Mouse (Mus musculus): ENCODE data around the gene Mxd3. TPM values are rescaled to one million over a fixed set of nuclear protein-coding genes. Genes with fewer than 3 reads are reported as not detected.

Gene Mxd3
- polyA plus RNA-seq, 1 experiment from 2014 or later: 15.1 TPM

- ATAC-seq (replicated peaks; ENCODE audit: low FRiP score, low read depth) (no peak), DNase-seq (ENCODE audit: low spot score) (no peak)
- Histone ChIP-seq H3K27ac (no peak within 1 kb of the TSS), H3K36me3 (ENCODE audit: insufficient read depth, low read length) (peaks cover 36% of the 10 kb centered on the region), H3K4me1 (replicated peaks; ENCODE audit: insufficient read depth, low read length) (peaks cover 14% of the 10 kb centered on the region; the same call in 1 of the 2 replicates), H3K27me3 (ENCODE audit: insufficient read depth, low read length) (no peaks in the 10 kb centered on the region), H3K4me2 (ENCODE audit: low read length) (peak within 1 kb of the TSS; percentile 98), H3K9me3 (replicated peaks; ENCODE audit: low read length) (no peaks in the 10 kb centered on the region), H3K9ac (ENCODE audit: low read depth, low read length) (peak within 1 kb of the TSS; percentile 96), H3K4me3 (replicated peaks; ENCODE audit: low read depth, low read length) (peak within 1 kb of the TSS; percentile 85)
- no peak for TF ChIP-seq CTCF (IDR thresholded peaks at IDR 0.05; ENCODE audit: low read depth)
- WGBS: 80% methylated on average over 4 of the region's 4 CpGs
Observed at GRCm38 (mm10) chr13:55319931-55320533, 9.6 kb downstream of the Mxd3 start, which contains the start of gene Prelid1. Gene Prelid1 (plus strand): TSS chr13:55320500.

- H3K9ac ChIP-seq (ENCODE audit: low read depth, low read length): no peak overlapping the region
- ATAC-seq (replicated peaks; ENCODE audit: low FRiP score, low read depth): no peak
- no peaks in the 10 kb centered on the region for H3K27me3 ChIP-seq (ENCODE audit: insufficient read depth, low read length)
- 81% methylated on average over 3 of the region's 3 CpGs for WGBS
- DNase-seq (ENCODE audit: low spot score): no peak
- H3K27ac ChIP-seq: no peak overlapping the region
- no peak overlapping the region for H3K4me3 ChIP-seq (replicated peaks; ENCODE audit: low read depth, low read length)
- no peak for TF ChIP-seq CTCF (IDR thresholded peaks at IDR 0.05; ENCODE audit: low read depth)
- peaks cover 39% of the 10 kb centered on the region for H3K36me3 ChIP-seq (ENCODE audit: insufficient read depth, low read length)
- H3K4me1 ChIP-seq (replicated peaks; ENCODE audit: insufficient read depth, low read length): peaks cover 11% of the 10 kb centered on the region; the same call in 1 of the 2 replicates
- H3K4me2 ChIP-seq (ENCODE audit: low read length): no peak overlapping the region
- H3K9me3 ChIP-seq (replicated peaks; ENCODE audit: low read length): no peaks in the 10 kb centered on the region
Observed at GRCm38 (mm10) chr13:55318351-55318750, 11.3 kb downstream of the Mxd3 start.

- H3K27me3 ChIP-seq (ENCODE audit: insufficient read depth, low read length): no peaks in the 10 kb centered on the region
- WGBS: 86% methylated on average over 2 of the region's 2 CpGs
- ATAC-seq (replicated peaks; ENCODE audit: low FRiP score, low read depth): no peak; the same call in 1 of the 2 replicates
- DNase-seq (ENCODE audit: low spot score): no peak
- H3K4me3 ChIP-seq (replicated peaks; ENCODE audit: low read depth, low read length): no peak overlapping the region
- H3K4me1 ChIP-seq (replicated peaks; ENCODE audit: insufficient read depth, low read length): no peaks in the 10 kb centered on the region
- TF ChIP-seq CTCF (IDR thresholded peaks at IDR 0.05; ENCODE audit: low read depth): no peak
- no peak overlapping the region for H3K27ac ChIP-seq
- H3K9ac ChIP-seq (ENCODE audit: low read depth, low read length): no peak overlapping the region
- no peak overlapping the region for H3K4me2 ChIP-seq (ENCODE audit: low read length)
- H3K36me3 ChIP-seq (ENCODE audit: insufficient read depth, low read length): peaks cover 68% of the 10 kb centered on the region
- no peaks in the 10 kb centered on the region for H3K9me3 ChIP-seq (replicated peaks; ENCODE audit: low read length)
Observed at GRCm38 (mm10) chr13:55314891-55315412, 14.7 kb downstream of the Mxd3 start.

GRCm38 (mm10) chr13:55313051-55313450, 16.6 kb downstream of the Mxd3 start:
- Histone ChIP-seq H3K4me3 (replicated peaks; ENCODE audit: low read depth, low read length) (no peak overlapping the region), H3K27me3 (ENCODE audit: insufficient read depth, low read length) (no peaks in the 10 kb centered on the region), H3K9ac (ENCODE audit: low read depth, low read length) (no peak overlapping the region), H3K27ac (no peak overlapping the region), H3K36me3 (ENCODE audit: insufficient read depth, low read length) (peaks cover 63% of the 10 kb centered on the region), H3K9me3 (replicated peaks; ENCODE audit: low read length) (no peaks in the 10 kb centered on the region), H3K4me1 (replicated peaks; ENCODE audit: insufficient read depth, low read length) (no peaks in the 10 kb centered on the region), H3K4me2 (ENCODE audit: low read length) (no peak overlapping the region)
- WGBS: 52% methylated on average over 9 of the region's 9 CpGs
- TF ChIP-seq CTCF (IDR thresholded peaks at IDR 0.05; ENCODE audit: low read depth): no peak
- ATAC-seq (replicated peaks; ENCODE audit: low FRiP score, low read depth): no peak
- DNase-seq (ENCODE audit: low spot score): no peak

GRCm38 (mm10) chr13:55312028-55312630, 17.5 kb downstream of the Mxd3 start:
- ATAC-seq (replicated peaks; ENCODE audit: low FRiP score, low read depth): no peak
- Histone ChIP-seq H3K36me3 (ENCODE audit: insufficient read depth, low read length) (peaks cover 68% of the 10 kb centered on the region), H3K4me3 (replicated peaks; ENCODE audit: low read depth, low read length) (no peak overlapping the region), H3K9ac (ENCODE audit: low read depth, low read length) (no peak overlapping the region), H3K4me1 (replicated peaks; ENCODE audit: insufficient read depth, low read length) (no peaks in the 10 kb centered on the region), H3K9me3 (replicated peaks; ENCODE audit: low read length) (no peaks in the 10 kb centered on the region), H3K4me2 (ENCODE audit: low read length) (no peak overlapping the region), H3K27me3 (ENCODE audit: insufficient read depth, low read length) (no peaks in the 10 kb centered on the region), H3K27ac (no peak overlapping the region)
- no peak for DNase-seq (ENCODE audit: low spot score)
- no peak for TF ChIP-seq CTCF (IDR thresholded peaks at IDR 0.05; ENCODE audit: low read depth)
- 85% methylated on average over 8 of the region's 8 CpGs for WGBS

GRCm38 (mm10) chr13:55300913-55301312, 28.7 kb downstream of the Mxd3 start:
- 64% methylated on average over 5 of the region's 5 CpGs for WGBS
- Histone ChIP-seq H3K9ac (ENCODE audit: low read depth, low read length) (no peak overlapping the region), H3K4me2 (ENCODE audit: low read length) (no peak overlapping the region), H3K4me1 (replicated peaks; ENCODE audit: insufficient read depth, low read length) (no peaks in the 10 kb centered on the region), H3K27ac (no peak overlapping the region), H3K36me3 (ENCODE audit: insufficient read depth, low read length) (peaks cover 65% of the 10 kb centered on the region), H3K27me3 (ENCODE audit: insufficient read depth, low read length) (no peaks in the 10 kb centered on the region), H3K9me3 (replicated peaks; ENCODE audit: low read length) (no peaks in the 10 kb centered on the region), H3K4me3 (replicated peaks; ENCODE audit: low read depth, low read length) (no peak overlapping the region)
- ATAC-seq (replicated peaks; ENCODE audit: low FRiP score, low read depth) (no peak), DNase-seq (ENCODE audit: low spot score) (no peak)
- TF ChIP-seq CTCF (IDR thresholded peaks at IDR 0.05; ENCODE audit: low read depth): no peak
